Mouse (Mus musculus) adrenal gland (tissue): ENCODE measurements around the gene Dnajc2.
"Not testable (repeated sequence)": the region's sequence is repeated elsewhere in the genome, so short reads cannot be mapped to it uniquely, and the experiment has no call there.

Experiments
- intact Hi-C: fragments of 180-260 bp; cut with DNase I; formaldehyde crosslinking; loops from one replicate; pipeline ENCODE4 v1.15.1; 2025

Gene Dnajc2

GRCm38 (mm10) chr5:21744651-21745050, 40.4 kb downstream of the Dnajc2 start:
- intact Hi-C loops: no loop called here

- intact Hi-C loops: no loop called here
Measured at GRCm38 (mm10) chr5:21743606-21744005, 41.4 kb downstream of the Dnajc2 start.

- intact Hi-C loops: no loop called here
Measured at GRCm38 (mm10) chr5:21739881-21740280, 45.2 kb downstream of the Dnajc2 start.

GRCm38 (mm10) chr5:21739120-21739519, 45.9 kb downstream of the Dnajc2 start:
- intact Hi-C loops: no loop called here

- intact Hi-C loops: loop anchor here (2.0 kb wide), 1 partner anchor 49 kb away; no protein-coding TSS in a partner anchor
Measured at GRCm38 (mm10) chr5:21737620-21738019, 47.4 kb downstream of the Dnajc2 start.

GRCm38 (mm10) chr5:21736956-21737585, 48.0 kb downstream of the Dnajc2 start, which contains the start of gene Pmpcb:
Gene Pmpcb, plus strand, starts transcription at chr5:21737141.
- intact Hi-C loops: loop anchor here (2.0 kb wide), 1 partner anchor 50 kb away; no protein-coding TSS in a partner anchor

GRCm38 (mm10) chr5:21736046-21736445, 49.0 kb downstream of the Dnajc2 start:
- intact Hi-C loops: loop anchor here (2.0 kb wide), 1 partner anchor 51 kb away; no protein-coding TSS in a partner anchor

GRCm38 (mm10) chr5:21735584-21735983, 49.5 kb downstream of the Dnajc2 start:
- intact Hi-C loops: loop anchor here (2.0 kb wide), 1 partner anchor 77 kb away; no protein-coding TSS in a partner anchor

- intact Hi-C loops: loop anchor here (2.0 kb wide), 1 partner anchor 76 kb away; no protein-coding TSS in a partner anchor
Measured at GRCm38 (mm10) chr5:21735100-21735499, 50.0 kb downstream of the Dnajc2 start.

GRCm38 (mm10) chr5:21732930-21733329, 52.1 kb downstream of the Dnajc2 start:
- intact Hi-C loops: no loop called here

- intact Hi-C loops: no loop called here
Measured at GRCm38 (mm10) chr5:21732177-21732911, 52.7 kb downstream of the Dnajc2 start.

GRCm38 (mm10) chr5:21729107-21729506, 55.9 kb downstream of the Dnajc2 start:
- intact Hi-C loops: no loop called here

GRCm38 (mm10) chr5:21724872-21725271, 60.2 kb downstream of the Dnajc2 start:
- intact Hi-C loops: no loop called here

GRCm38 (mm10) chr5:21724427-21724826, 60.6 kb downstream of the Dnajc2 start:
- intact Hi-C loops: no loop called here

- intact Hi-C loops: no loop called here
Measured at GRCm38 (mm10) chr5:21719209-21719608, 65.8 kb downstream of the Dnajc2 start.

- intact Hi-C loops: no loop called here
Measured at GRCm38 (mm10) chr5:21718546-21718945, 66.5 kb downstream of the Dnajc2 start.

GRCm38 (mm10) chr5:21717165-21717715, 67.8 kb downstream of the Dnajc2 start:
- intact Hi-C loops: no loop called here

- intact Hi-C loops: no loop called here
Measured at GRCm38 (mm10) chr5:21714447-21714846, 70.6 kb downstream of the Dnajc2 start.

- intact Hi-C loops: no loop called here
Measured at GRCm38 (mm10) chr5:21712127-21712715, 72.8 kb downstream of the Dnajc2 start.

- intact Hi-C loops: not testable (repeated sequence)
Measured at GRCm38 (mm10) chr5:21708011-21708410, 77.0 kb downstream of the Dnajc2 start.
